Mouse (Mus musculus): ENCODE data around the gene Ctsw.
"Not testable (repeated sequence)": the region's sequence is repeated elsewhere in the genome, so short reads cannot be mapped to it uniquely, and the experiment has no call there.

The Ctsw gene

DNA sequence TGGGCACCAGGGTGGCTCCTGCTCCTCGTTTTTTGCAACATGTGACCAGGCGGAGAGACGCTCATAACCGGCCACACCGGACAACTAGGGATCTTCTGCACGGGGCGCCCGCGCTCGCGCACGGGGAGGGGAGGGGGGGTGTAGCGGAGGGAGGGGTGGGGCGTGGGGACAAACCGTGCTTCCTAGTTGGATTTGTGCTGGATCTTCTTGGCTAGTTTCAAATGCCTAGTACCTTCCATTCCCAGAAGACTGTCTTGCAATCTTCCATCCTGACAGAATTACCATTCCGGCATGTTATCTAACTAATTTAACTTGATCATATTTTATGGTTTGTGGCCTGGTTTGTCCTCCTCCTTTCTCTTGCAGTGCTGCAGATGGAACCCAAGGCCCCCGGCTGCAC is 35.4 kb upstream of the Ctsw start, which contains the start of gene 1700020D05Rik:
Gene 1700020D05Rik (minus strand): TSS at position 101 of the 400 bp plus-strand sequence.
- Histone ChIP-seq H3K9me3 (ENCODE audit: low read length) (no peaks in the 10 kb centered on the region), H3K4me3 (replicated peaks; ENCODE audit: low read length) (peak within 1 kb of the TSS; percentile 67), H3K4me1 (replicated peaks; ENCODE audit: low read depth, low read length) (peaks cover 22% of the 10 kb centered on the region), H3K27me3 (ENCODE audit: insufficient read depth, low read length) (peaks cover 11% of the 10 kb centered on the region), H3K36me3 (ENCODE audit: insufficient read depth, low read length) (no peaks in the 10 kb centered on the region)
- TF ChIP-seq CTCF (conservative IDR thresholded peaks at IDR 0.05; ENCODE audit: low read length), result no peak
- TF ChIP-seq NANOG (IDR thresholded peaks at IDR 0.05; ENCODE audit: borderline replicate concordance, low read length), result no peak
- TF ChIP-seq POU5F1 (IDR thresholded peaks at IDR 0.05; ENCODE audit: borderline replicate concordance, low read length), result no peak

DNA sequence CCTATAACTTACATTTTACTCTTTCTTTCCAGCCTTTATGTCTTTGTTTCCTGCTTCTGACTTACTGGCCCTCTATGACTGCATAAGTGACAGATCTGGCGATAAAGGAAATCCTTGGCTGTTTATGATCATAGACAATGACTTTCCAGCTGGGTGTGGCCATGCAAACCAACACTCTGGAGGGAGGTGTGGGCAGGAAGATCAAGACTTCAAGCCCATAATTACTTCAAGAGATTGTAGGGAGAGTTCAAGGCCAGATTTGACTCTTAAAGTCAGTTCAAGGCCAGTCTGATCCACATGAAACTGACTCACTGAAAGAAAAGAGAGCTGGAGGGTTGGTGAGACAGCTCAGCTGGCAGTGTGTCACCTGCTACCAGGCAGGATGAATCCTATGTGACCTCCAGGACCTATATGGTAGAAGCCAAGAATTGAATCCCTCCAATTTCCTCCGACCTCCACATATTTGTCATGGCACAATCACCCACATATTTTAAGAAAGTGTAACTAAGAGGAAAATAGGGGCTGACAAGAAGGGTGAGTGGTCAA is 32.1 kb upstream of the Ctsw start:
- peaks cover 30% of the 10 kb centered on the region for H3K36me3 ChIP-seq (ENCODE audit: insufficient read depth, low read length)
- peaks cover 43% of the 10 kb centered on the region for H3K4me1 ChIP-seq (replicated peaks; ENCODE audit: low read depth, low read length)
- TF ChIP-seq CTCF (conservative IDR thresholded peaks at IDR 0.05; ENCODE audit: low read length) (no peak), NANOG (IDR thresholded peaks at IDR 0.05; ENCODE audit: borderline replicate concordance, low read length) (no peak), POU5F1 (IDR thresholded peaks at IDR 0.05; ENCODE audit: borderline replicate concordance, low read length) (no peak)
- no peak overlapping the region for H3K4me3 ChIP-seq (replicated peaks; ENCODE audit: low read length)
- H3K27me3 ChIP-seq (ENCODE audit: insufficient read depth, low read length), result peaks cover 11% of the 10 kb centered on the region
- no peaks in the 10 kb centered on the region for H3K9me3 ChIP-seq (ENCODE audit: low read length)

DNA sequence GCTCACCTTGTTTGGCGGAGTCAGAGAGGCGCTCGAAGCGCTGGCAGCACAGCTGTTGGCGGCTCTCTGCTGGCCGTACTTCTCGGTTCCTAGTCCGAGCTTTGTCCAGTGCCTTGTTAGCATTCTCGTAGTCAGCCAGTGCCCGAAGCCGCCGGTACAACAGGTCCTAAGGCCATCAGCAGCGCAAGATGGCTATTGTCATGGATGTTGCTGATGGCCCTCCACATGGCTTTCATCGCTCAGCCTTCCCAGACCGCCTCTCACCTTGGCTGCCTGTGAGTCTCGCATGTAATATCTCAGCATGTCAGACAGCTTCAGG is 27.7 kb upstream of the Ctsw start:
- H3K4me3 ChIP-seq (replicated peaks; ENCODE audit: low read length), result peak overlapping the region; percentile 23; the same call in 1 of the 2 replicates
- no peaks in the 10 kb centered on the region for H3K9me3 ChIP-seq (ENCODE audit: low read length)
- H3K27me3 ChIP-seq (ENCODE audit: insufficient read depth, low read length), result no peaks in the 10 kb centered on the region
- peaks cover 65% of the 10 kb centered on the region for H3K4me1 ChIP-seq (replicated peaks; ENCODE audit: low read depth, low read length)
- peaks cover 68% of the 10 kb centered on the region for H3K36me3 ChIP-seq (ENCODE audit: insufficient read depth, low read length)
- TF ChIP-seq CTCF (conservative IDR thresholded peaks at IDR 0.05; ENCODE audit: low read length) (no peak), NANOG (IDR thresholded peaks at IDR 0.05; ENCODE audit: borderline replicate concordance, low read length) (peak; percentile 5; the same call in 1 of the 2 replicates)

DNA sequence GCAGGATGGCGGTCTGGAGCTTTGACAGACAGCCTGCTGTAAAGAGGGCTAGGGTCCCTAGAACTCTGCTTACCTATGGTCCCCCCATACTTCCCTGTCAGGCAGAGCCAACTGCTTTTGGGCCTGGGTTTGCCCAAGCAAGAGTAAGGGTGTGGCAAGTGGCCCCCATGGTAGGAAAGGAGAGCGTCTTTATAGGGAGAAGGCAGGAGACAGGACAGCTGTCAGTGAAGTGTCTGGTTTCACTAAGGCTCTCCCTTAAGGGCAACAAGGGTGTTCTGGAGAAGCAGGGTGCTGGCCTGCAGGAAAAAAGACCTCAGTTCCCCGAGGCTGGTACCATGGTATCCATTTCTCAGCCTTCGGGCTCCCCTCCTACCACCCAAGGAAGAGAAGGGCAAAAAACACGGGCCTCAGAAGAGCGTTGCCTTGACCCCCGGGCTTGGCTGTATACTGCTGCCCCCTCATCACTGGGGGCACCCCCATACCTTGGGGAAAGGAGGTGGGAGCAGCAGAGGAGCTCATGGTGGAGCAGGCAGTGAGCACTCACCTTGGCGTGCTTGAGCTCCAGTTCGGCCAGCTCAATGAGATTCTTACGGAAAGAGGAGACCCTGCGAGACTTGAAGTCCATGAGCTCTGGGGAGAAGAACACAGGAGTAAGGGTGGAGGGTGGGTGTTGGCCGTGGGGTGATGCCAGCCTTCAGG is 27.2 kb upstream of the Ctsw start:
- Histone ChIP-seq H3K4me3 (replicated peaks; ENCODE audit: low read length) (peak overlapping the region; percentile 23; the same call in 1 of the 2 replicates), H3K36me3 (ENCODE audit: insufficient read depth, low read length) (peaks cover 68% of the 10 kb centered on the region), H3K9me3 (ENCODE audit: low read length) (no peaks in the 10 kb centered on the region), H3K4me1 (replicated peaks; ENCODE audit: low read depth, low read length) (peaks cover 65% of the 10 kb centered on the region), H3K27me3 (ENCODE audit: insufficient read depth, low read length) (no peaks in the 10 kb centered on the region)
- TF ChIP-seq NANOG (IDR thresholded peaks at IDR 0.05; ENCODE audit: borderline replicate concordance, low read length) (no peak), CTCF (conservative IDR thresholded peaks at IDR 0.05; ENCODE audit: low read length) (no peak), POU5F1 (IDR thresholded peaks at IDR 0.05; ENCODE audit: borderline replicate concordance, low read length) (no peak)

DNA sequence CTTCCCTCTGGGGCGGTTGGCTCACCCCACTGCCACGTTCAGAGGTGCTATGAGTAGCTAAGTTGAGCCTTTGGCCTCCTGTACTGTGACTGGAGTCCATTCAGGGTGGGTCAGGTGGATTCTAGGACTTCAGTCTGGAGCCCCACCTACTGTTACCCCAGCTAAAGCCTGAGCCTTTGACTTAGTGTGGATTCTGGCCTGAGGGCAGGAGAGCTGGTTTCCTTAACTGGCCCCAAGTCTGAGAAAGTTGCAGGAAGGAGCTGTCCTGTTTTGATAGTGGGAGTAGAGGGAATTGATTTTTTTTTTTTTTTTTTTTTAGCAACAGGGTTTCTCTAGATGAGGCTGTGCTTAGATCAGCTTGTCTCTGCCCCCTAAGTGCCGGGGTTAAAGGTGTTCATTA is 26.0 kb upstream of the Ctsw start:
- no peaks in the 10 kb centered on the region for H3K9me3 ChIP-seq (ENCODE audit: low read length)
- peaks cover 68% of the 10 kb centered on the region for H3K36me3 ChIP-seq (ENCODE audit: insufficient read depth, low read length)
- H3K4me1 ChIP-seq (replicated peaks; ENCODE audit: low read depth, low read length), result peaks cover 72% of the 10 kb centered on the region
- no peaks in the 10 kb centered on the region for H3K27me3 ChIP-seq (ENCODE audit: insufficient read depth, low read length)
- H3K4me3 ChIP-seq (replicated peaks; ENCODE audit: low read length), result peak overlapping the region; percentile 97; the same call in 1 of the 2 replicates
- TF ChIP-seq POU5F1 (IDR thresholded peaks at IDR 0.05; ENCODE audit: borderline replicate concordance, low read length) (no peak), CTCF (conservative IDR thresholded peaks at IDR 0.05; ENCODE audit: low read length) (no peak), NANOG (IDR thresholded peaks at IDR 0.05; ENCODE audit: borderline replicate concordance, low read length) (no peak)

DNA sequence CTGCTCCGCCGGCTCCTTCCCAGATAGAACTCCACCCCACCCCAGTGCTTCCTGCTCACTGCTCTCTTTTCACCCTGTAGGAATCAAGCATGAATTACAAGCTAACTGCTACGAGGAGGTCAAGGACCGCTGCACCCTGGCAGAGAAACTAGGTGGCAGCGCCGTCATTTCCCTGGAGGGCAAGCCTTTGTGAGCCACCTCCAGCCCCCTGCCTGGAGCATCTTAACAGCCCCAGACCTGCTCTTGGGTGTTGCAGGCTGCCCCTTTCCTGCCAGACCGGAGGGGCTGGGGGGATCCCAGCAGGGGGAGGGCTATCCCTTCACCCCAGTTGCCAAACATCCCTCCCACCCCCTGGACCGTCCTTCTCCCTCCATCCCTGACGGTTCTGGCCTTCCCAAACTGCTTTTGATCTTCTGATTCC is 25.0 kb upstream of the Ctsw start:
- peaks cover 66% of the 10 kb centered on the region for H3K36me3 ChIP-seq (ENCODE audit: insufficient read depth, low read length)
- not testable (repeated sequence) for H3K27me3 ChIP-seq (ENCODE audit: insufficient read depth, low read length); H3K9me3 ChIP-seq (ENCODE audit: low read length)
- peak; percentile 8; the same call in 1 of the 2 replicates for TF ChIP-seq CTCF (conservative IDR thresholded peaks at IDR 0.05; ENCODE audit: low read length)
- peaks cover 79% of the 10 kb centered on the region for H3K4me1 ChIP-seq (replicated peaks; ENCODE audit: low read depth, low read length)
- H3K4me3 ChIP-seq (replicated peaks; ENCODE audit: low read length), result peak overlapping the region; percentile 97

DNA sequence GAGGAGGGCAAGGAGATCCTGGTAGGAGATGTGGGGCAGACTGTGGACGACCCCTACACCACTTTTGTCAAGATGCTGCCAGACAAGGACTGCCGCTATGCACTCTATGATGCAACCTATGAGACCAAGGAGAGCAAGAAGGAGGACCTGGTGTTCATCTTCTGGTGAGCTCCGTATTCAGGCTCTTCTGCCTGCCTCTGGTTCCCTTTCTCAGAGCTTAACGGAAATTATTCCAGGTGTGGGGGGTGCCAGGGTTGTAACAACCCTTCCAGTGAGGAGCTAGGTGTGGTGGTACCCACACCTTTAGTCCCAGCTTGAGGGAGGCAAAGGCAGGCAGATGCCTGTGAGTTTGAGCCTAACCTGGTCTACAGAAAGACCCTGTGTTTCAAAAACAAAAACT is 24.3 kb upstream of the Ctsw start:
- peak overlapping the region; percentile 97 for H3K4me3 ChIP-seq (replicated peaks; ENCODE audit: low read length)
- TF ChIP-seq POU5F1 (IDR thresholded peaks at IDR 0.05; ENCODE audit: borderline replicate concordance, low read length) (no peak), NANOG (IDR thresholded peaks at IDR 0.05; ENCODE audit: borderline replicate concordance, low read length) (no peak), CTCF (conservative IDR thresholded peaks at IDR 0.05; ENCODE audit: low read length) (no peak)

DNA sequence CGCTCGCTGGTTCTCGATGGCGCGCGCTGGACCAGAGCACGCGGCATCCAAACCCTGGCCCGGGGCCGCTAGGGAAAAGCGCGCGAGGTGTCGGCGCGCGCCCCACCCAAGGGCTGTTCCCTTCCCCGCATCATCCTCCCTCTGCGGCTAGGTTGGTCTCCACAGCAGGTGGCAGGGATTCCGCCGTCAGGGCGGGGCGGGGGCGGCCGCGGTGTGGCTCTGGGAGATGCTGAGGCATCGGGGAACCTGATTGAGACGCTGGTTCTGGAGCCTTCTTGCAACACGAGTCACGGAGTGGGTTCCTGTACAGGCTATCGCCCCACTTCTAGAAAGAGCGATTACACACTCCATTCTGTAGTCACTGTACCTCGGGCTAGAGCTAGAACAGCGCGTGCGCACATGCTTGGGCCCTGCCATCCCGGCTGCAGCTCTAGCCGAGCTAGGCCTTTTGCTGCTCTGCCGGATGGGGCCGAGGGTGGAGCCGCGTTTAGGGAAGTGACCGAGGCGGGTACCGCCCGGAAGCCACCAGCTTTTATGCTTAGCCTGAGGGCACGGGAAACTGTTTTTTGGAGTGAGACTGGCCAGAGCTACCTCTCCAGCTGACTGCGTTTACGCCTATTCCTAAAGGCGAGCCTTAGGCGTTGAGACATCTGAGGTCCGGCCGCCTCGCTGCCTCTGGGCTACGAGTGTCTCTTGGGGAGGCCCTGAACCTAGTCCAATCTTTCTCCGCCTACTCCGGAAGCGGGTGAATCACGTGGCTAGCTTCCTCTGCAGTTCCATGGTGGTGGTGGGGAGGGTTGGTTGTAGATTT is 22.8 kb upstream of the Ctsw start:
- no peaks in the 10 kb centered on the region for H3K9me3 ChIP-seq (ENCODE audit: low read length)
- peaks cover 50% of the 10 kb centered on the region for H3K36me3 ChIP-seq (ENCODE audit: insufficient read depth, low read length)
- H3K4me3 ChIP-seq (replicated peaks; ENCODE audit: low read length), result peak overlapping the region; percentile 97
- H3K27me3 ChIP-seq (ENCODE audit: insufficient read depth, low read length), result no peaks in the 10 kb centered on the region
- TF ChIP-seq CTCF (conservative IDR thresholded peaks at IDR 0.05; ENCODE audit: low read length) (no peak), POU5F1 (IDR thresholded peaks at IDR 0.05; ENCODE audit: borderline replicate concordance, low read length) (no peak)
- H3K4me1 ChIP-seq (replicated peaks; ENCODE audit: low read depth, low read length), result peaks cover 74% of the 10 kb centered on the region

More for the DNA sequence above, 24.3 kb upstream of the Ctsw start:
- Histone ChIP-seq H3K27me3 (ENCODE audit: insufficient read depth, low read length) (no peaks in the 10 kb centered on the region), H3K36me3 (ENCODE audit: insufficient read depth, low read length) (peaks cover 60% of the 10 kb centered on the region), H3K4me1 (replicated peaks; ENCODE audit: low read depth, low read length) (peaks cover 74% of the 10 kb centered on the region), H3K9me3 (ENCODE audit: low read length) (no peaks in the 10 kb centered on the region)
